Mouse (Mus musculus) spleen, adult 2 months (tissue): ENCODE measurements around the gene Enho.
"Not testable (repeated sequence)": the region's sequence is repeated elsewhere in the genome, so short reads cannot be mapped to it uniquely, and the experiment has no call there.

Experiments used
- CTCF ChIP-seq: fragments of 200-500 bp; IDR thresholded peaks from 2 replicates; pipeline ENCODE4 v1.5.1; 2011; ENCODE audit warnings: mild to moderate bottlenecking, inconsistent platforms; ENCODE audit not compliant: insufficient read depth, insufficient read length, insufficient replicate concordance; ENCODE audit errors: extremely low read depth
- POLR2A ChIP-seq: fragments of 200-500 bp; IDR thresholded peaks from 2 replicates; pipeline ENCODE4 v1.6.1; 2011; ENCODE audit warnings: low read depth, low read length, inconsistent platforms

GRCm38 (mm10) chr4:41684931-41685453 lies 44.9 kb upstream of the Enho start:
- TF ChIP-seq CTCF, POLR2A: not testable (repeated sequence)
